19 mouse cellular contexts compared by ENCODE assay signal in genomic region chr4:41758021-41758420, GRCm38 (mm10). TPM values are rescaled to one million over a fixed set of nuclear protein-coding genes. Genes with fewer than 3 reads are reported as not detected.
DNase-seq lines count a peak whose midpoint lies in the region; ATAC-seq and TF ChIP-seq lines count a peak whose summit lies in the region.
"Had no signal": no experiment of that assay in that cellular context is flagged by ENCODE, and none has a peak within 500 bp of the region (broad histone marks: within the 10 kb centered on the region; RNA-seq: fewer than 3 reads in every experiment).

No protein-coding gene starts in this region.

- H3K27me3 ChIP-seq in kidney, adult 2 months (replicated peaks; ENCODE audit: control insufficient read depth, insufficient read depth, low read length): no peaks in the 10 kb centered on the region
- H3K27me3 ChIP-seq in kidney, embryonic 16.5 days (ENCODE audit: insufficient read depth, low read length): no peaks in the 10 kb centered on the region
- no peaks in the 10 kb centered on the region for H3K27me3 ChIP-seq in intestine, embryonic 15.5 days (replicated peaks)
- H3K27me3 ChIP-seq: forebrain, embryonic 15.5 days; heart, embryonic 15.5 days; limb, embryonic 12.5 days; neural tube, embryonic 13.5 days had no signal

- no peak for ATAC-seq in kidney, embryonic 16.5 days (ENCODE audit: low FRiP score, low TSS enrichment)
- no peak for ATAC-seq in intestine, embryonic 15.5 days
- ATAC-seq: forebrain, embryonic 15.5 days had no signal

- 26% methylated on average over 11 of the region's 11 CpGs for WGBS in kidney, adult 2 months
- 36% methylated on average over 11 of the region's 11 CpGs for WGBS in kidney, embryonic 16.5 days
- WGBS in intestine, embryonic 15.5 days: 74% methylated on average over 11 of the region's 11 CpGs

- TF ChIP-seq POLR2A in kidney, adult 2 months (IDR thresholded peaks at IDR 0.05; ENCODE audit: low read depth, low read length): no peak

- no peaks in the 10 kb centered on the region; the same call in 1 of the 2 replicates for H3K36me3 ChIP-seq in kidney, adult 2 months (ENCODE audit: control insufficient read depth, insufficient read depth, low read length)
- no peaks in the 10 kb centered on the region for H3K36me3 ChIP-seq in kidney, embryonic 16.5 days (ENCODE audit: insufficient read depth, low read length)
- 0 out of 2 replicates have a peak, but pooled peaks cover 5% of the 10 kb centered on the region for H3K36me3 ChIP-seq in intestine, embryonic 15.5 days
- H3K36me3 ChIP-seq: forebrain, embryonic 15.5 days had no signal

- peaks cover 28% of the 10 kb centered on the region; the same call in 1 of the 2 replicates for H3K4me1 ChIP-seq in kidney, adult 2 months (ENCODE audit: control insufficient read depth, insufficient read depth, low read length)
- H3K4me1 ChIP-seq in kidney, embryonic 16.5 days (ENCODE audit: insufficient read depth, low read length): peaks cover 49% of the 10 kb centered on the region
- peaks cover 43% of the 10 kb centered on the region for H3K4me1 ChIP-seq in intestine, embryonic 15.5 days (replicated peaks)

- no peak overlapping the region for H3K4me3 ChIP-seq in kidney, adult 2 months (ENCODE audit: insufficient read depth, low read depth, low read length)
- H3K4me3 ChIP-seq in kidney, embryonic 16.5 days (ENCODE audit: low read length): no peak overlapping the region
- H3K4me3 ChIP-seq in intestine, embryonic 15.5 days (replicated peaks): no peak overlapping the region
- H3K4me3 ChIP-seq: embryonic facial prominence, embryonic 10.5 days; forebrain, embryonic 15.5 days; heart, embryonic 15.5 days; limb, embryonic 12.5 days; neural tube, embryonic 13.5 days had no signal

- H3K9ac ChIP-seq in kidney, embryonic 16.5 days (replicated peaks; ENCODE audit: low read length): no peak overlapping the region
- H3K9ac ChIP-seq in intestine, embryonic 15.5 days: no peak overlapping the region
- H3K9ac ChIP-seq: forebrain, embryonic 15.5 days; heart, embryonic 15.5 days; limb, embryonic 12.5 days; lung, embryonic 14.5 days; neural tube, embryonic 13.5 days had no signal

- no peak for TF ChIP-seq CTCF in kidney, adult 2 months (conservative IDR thresholded peaks at IDR 0.05; ENCODE audit: insufficient read depth, insufficient read length, low read depth, low read length)

- peak; percentile 52 for DNase-seq in cerebellum, adult 9-10 months
- no peak for DNase-seq in cerebellum, postnatal 36 days
- peak; percentile 82 for DNase-seq in kidney, adult 2 months
- peak; percentile 67 for DNase-seq in kidney, postnatal 14 days
- no peak for DNase-seq in right cerebral cortex, postnatal 10 days (ENCODE audit: low spot score in 2 of 2)
- DNase-seq: lung, embryonic 14.5 days; right cerebral cortex, postnatal 14 days had no signal

- H3K9me3 ChIP-seq in kidney, embryonic 16.5 days (ENCODE audit: low read length): no peaks in the 10 kb centered on the region
- no peaks in the 10 kb centered on the region for H3K9me3 ChIP-seq in intestine, embryonic 15.5 days
- H3K9me3 ChIP-seq: embryonic facial prominence, embryonic 10.5 days; forebrain, embryonic 15.5 days; heart, embryonic 15.5 days; limb, embryonic 12.5 days; neural tube, embryonic 13.5 days had no signal

- H3K27ac ChIP-seq in kidney, adult 2 months (ENCODE audit: insufficient read depth, low read depth, low read length): peak overlapping the region; percentile 98
- H3K27ac ChIP-seq in kidney, embryonic 16.5 days (ENCODE audit: low read length): no peak overlapping the region
- H3K27ac ChIP-seq in intestine, embryonic 15.5 days: 0 out of 2 replicates have a peak overlapping the region, but pooled peaks have one; percentile 92
- H3K27ac ChIP-seq: embryonic facial prominence, embryonic 10.5 days; forebrain, embryonic 15.5 days; limb, embryonic 12.5 days; macrophage; neural tube, embryonic 13.5 days had no signal

- no peak overlapping the region for H3K4me2 ChIP-seq in kidney, embryonic 16.5 days (replicated peaks; ENCODE audit: low read depth, low read length)
- H3K4me2 ChIP-seq in intestine, embryonic 15.5 days (replicated peaks): no peak overlapping the region
- H3K4me2 ChIP-seq: forebrain, embryonic 15.5 days; heart, embryonic 15.5 days; limb, embryonic 12.5 days; lung, embryonic 14.5 days; midbrain, embryonic 11.5 days; neural tube, embryonic 13.5 days had no signal

RNA-seq across cellular contexts. Expression of gene Sigmar1, which starts 2.1 kb away (rescaled TPM):
- polyA plus RNA-seq in kidney, adult 2 months (2012; rRNA removed): 60.6 and 69.7 TPM in 2 replicates
- 98.2 and 100 TPM in 2 replicates for polyA plus RNA-seq in kidney, embryonic 16.5 days (2015; fragmentation: Nextera tagmentation; extraction: Ambion mirVana)
- polyA plus RNA-seq in intestine, embryonic 15.5 days (2015; fragmentation: Nextera tagmentation; extraction: Ambion mirVana): 94.7 and 108 TPM in 2 replicates

RNA-seq across cellular contexts. Expression of gene Galt, which starts 3.0 kb away (rescaled TPM):
- polyA plus RNA-seq in kidney, adult 2 months (2012; rRNA removed): 162 and 175 TPM in 2 replicates
- polyA plus RNA-seq in kidney, embryonic 16.5 days (2015; fragmentation: Nextera tagmentation; extraction: Ambion mirVana): 61.9 and 65.5 TPM in 2 replicates
- polyA plus RNA-seq in intestine, embryonic 15.5 days (2015; fragmentation: Nextera tagmentation; extraction: Ambion mirVana): 64.8 and 70.9 TPM in 2 replicates

RNA-seq across cellular contexts. Expression of gene Ccl27a, which starts 16.0 kb away (rescaled TPM):
- polyA plus RNA-seq in kidney, adult 2 months (2012; rRNA removed): 49.2 and 54.0 TPM in 2 replicates
- polyA plus RNA-seq in kidney, embryonic 16.5 days (2015; fragmentation: Nextera tagmentation; extraction: Ambion mirVana): 36.3 and 38.5 TPM in 2 replicates
- 30.5 and 31.9 TPM in 2 replicates for polyA plus RNA-seq in intestine, embryonic 15.5 days (2015; fragmentation: Nextera tagmentation; extraction: Ambion mirVana)

RNA-seq across cellular contexts. Expression of gene Arid3c, which starts 27.1 kb away (rescaled TPM):
- not detected in 2 replicates for polyA plus RNA-seq in kidney, adult 2 months (2012; rRNA removed)
- polyA plus RNA-seq in kidney, embryonic 16.5 days (2015; fragmentation: Nextera tagmentation; extraction: Ambion mirVana): not detected in 2 replicates
- polyA plus RNA-seq in intestine, embryonic 15.5 days (2015; fragmentation: Nextera tagmentation; extraction: Ambion mirVana): not detected in 2 replicates
- polyA plus RNA-seq: gonadal fat pad, adult 2 months; heart, embryonic 15.5 days; limb, embryonic 12.5 days; lung, embryonic 14.5 days; macrophage; spleen, adult 2 months; stomach, embryonic 16.5 days had no signal

RNA-seq across cellular contexts. Expression of gene Dctn3, which starts 35.1 kb away (rescaled TPM):
- polyA plus RNA-seq in kidney, adult 2 months (2012; rRNA removed): 76.0 and 92.6 TPM in 2 replicates
- 137 and 149 TPM in 2 replicates for polyA plus RNA-seq in kidney, embryonic 16.5 days (2015; fragmentation: Nextera tagmentation; extraction: Ambion mirVana)
- polyA plus RNA-seq in intestine, embryonic 15.5 days (2015; fragmentation: Nextera tagmentation; extraction: Ambion mirVana): 122 and 131 TPM in 2 replicates

Comparison
In these comparisons a context has a peak if more than half of its experiments do, and no peak if none do; other contexts are left out.
1. DNase-seq: peak in cerebellum, adult 9-10 months (single experiment), kidney, adult 2 months (single experiment) and kidney, postnatal 14 days (single experiment); none in cerebellum, postnatal 36 days (0 of 2) and right cerebral cortex, postnatal 10 days (0 of 2).